Mouse (Mus musculus) forebrain, embryonic 15.5 days (tissue): Measurements from ENCODE around the gene Nin. TPM values are rescaled to one million over a fixed set of nuclear protein-coding genes. Genes with fewer than 3 reads are reported as not detected.
A peak's percentile ranks its signal among the peaks of the same experiment; 100 is the strongest.

ENCODE experiments used
- ATAC-seq: fragments of 200-750 bp; cut with Nextera tagmentation; replicated peaks from 2 replicates; pipeline ENCODE4 v1.8.0; 2017; ENCODE audit warnings: mild to moderate bottlenecking, moderate TSS enrichment, moderate library complexity
- H3K27ac ChIP-seq: fragments of 300-500 bp; sonication (generic); replicated peaks from 2 replicates; pipeline ENCODE4 v1.5.1; 2015; ENCODE audit warnings: mild to moderate bottlenecking, inconsistent platforms
- H3K27me3 ChIP-seq: fragments of 300-500 bp; sonication (generic); 2 replicates; pipeline ENCODE4 v1.6.1; 2015; ENCODE audit warnings: inconsistent platforms
- H3K36me3 ChIP-seq: fragments of 300-500 bp; sonication (generic); 2 replicates; pipeline ENCODE4 v1.6.1; 2015; ENCODE audit warnings: mild to moderate bottlenecking, inconsistent platforms
- H3K4me1 ChIP-seq: fragments of 300-500 bp; sonication (generic); 2 replicates; pipeline ENCODE4 v1.6.1; 2015; ENCODE audit warnings: inconsistent platforms
- H3K4me2 ChIP-seq: fragments of 300-500 bp; sonication (generic); replicated peaks from 2 replicates; pipeline ENCODE4 v1.6.1; 2015; ENCODE audit warnings: mild to moderate bottlenecking, inconsistent platforms
- H3K4me3 ChIP-seq: fragments of 300-500 bp; sonication (generic); 2 replicates; pipeline ENCODE4 v1.5.1; 2015; ENCODE audit warnings: mild to moderate bottlenecking, inconsistent platforms
- H3K9ac ChIP-seq: fragments of 300-500 bp; sonication (generic); replicated peaks from 2 replicates; pipeline ENCODE4 v1.6.1; 2015; ENCODE audit warnings: mild to moderate bottlenecking, inconsistent platforms
- H3K9me3 ChIP-seq: fragments of 300-500 bp; sonication (generic); 2 replicates; pipeline ENCODE4 v1.6.1; 2016; ENCODE audit warnings: inconsistent platforms
- WGBS: fragments of 180-500 bp; shearing (Covaris S2); methylation state at CpG from one replicate; pipeline ENCODE4 v1.1.7; 2015; ENCODE audit warnings: mixed read lengths; 5-methylcytosine and 5-hydroxymethylcytosine counted together
- polyA plus RNA-seq: library from polyadenylated mRNA; unstranded; fragments of >200 nt; fragmentation: Nextera tagmentation; extraction: Ambion mirVana; gene quantifications from 2 replicates; pipeline ENCODE4 v1.2.1, GENCODE M21; 2015

Nin gene
- polyA plus RNA-seq, 1 experiment from 2014 or later = 34.9 TPM

DNA sequence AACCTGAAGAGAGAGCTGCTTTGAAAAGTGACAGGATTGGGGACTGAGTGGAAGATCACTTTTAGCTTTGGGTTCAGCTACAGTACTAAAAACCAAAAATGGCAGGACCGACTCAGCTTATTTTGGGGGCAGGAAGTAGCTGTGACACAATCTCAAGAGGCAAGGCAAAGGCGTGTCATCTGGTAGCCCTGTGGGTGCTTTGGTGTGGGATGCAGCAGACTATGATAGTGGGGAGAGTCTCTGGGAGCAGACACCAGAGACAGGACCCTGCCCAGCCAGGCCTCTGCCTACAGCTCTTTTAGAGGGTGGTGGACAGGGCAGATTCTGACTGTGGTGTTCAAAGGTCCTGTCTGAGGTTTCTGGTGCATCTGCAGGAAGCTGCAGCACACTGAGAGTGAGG is 38.5 kb downstream of the Nin start:
- no peak overlapping the region for H3K4me2 ChIP-seq

DNA sequence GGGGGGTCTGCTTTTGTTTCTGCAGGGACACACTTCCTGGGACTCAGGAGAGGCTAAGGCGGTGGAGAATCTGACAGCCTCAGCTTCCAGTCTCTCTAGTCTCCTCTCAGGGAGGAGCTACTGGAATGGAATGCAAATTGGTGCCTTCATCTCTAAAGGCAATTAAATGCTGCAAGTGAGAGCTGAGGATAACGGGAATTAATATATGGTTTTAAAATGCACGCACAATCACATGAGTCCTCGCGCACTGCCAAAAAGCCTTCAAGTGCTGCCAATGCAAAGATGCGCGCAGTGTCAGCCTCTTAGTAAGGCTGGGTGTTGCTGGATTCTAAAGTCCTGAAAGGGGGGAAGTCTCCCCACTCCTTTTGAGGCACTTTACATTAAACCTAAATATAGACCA is 42.6 kb downstream of the Nin start:
- Histone ChIP-seq H3K4me3 (no peak overlapping the region), H3K4me2 (no peak overlapping the region), H3K9me3 (no peaks in the 10 kb centered on the region), H3K36me3 (0 out of 2 replicates have a peak, but pooled peaks cover 4% of the 10 kb centered on the region), H3K27ac (peak overlapping the region; percentile 79), H3K9ac (0 out of 2 replicates have a peak overlapping the region, but pooled peaks have one; percentile 16), H3K27me3 (no peaks in the 10 kb centered on the region), H3K4me1 (peaks cover 42% of the 10 kb centered on the region)
- 16% methylated on average over 7 of the region's 7 CpGs for WGBS
- peak; percentile 68 for ATAC-seq

More for the DNA sequence above, 38.5 kb downstream of the Nin start:
- Histone ChIP-seq H3K9me3 (no peaks in the 10 kb centered on the region), H3K27me3 (no peaks in the 10 kb centered on the region), H3K4me3 (no peak overlapping the region), H3K27ac (peak overlapping the region; percentile 14; the same call in 1 of the 2 replicates), H3K36me3 (0 out of 2 replicates have a peak, but pooled peaks cover 4% of the 10 kb centered on the region), H3K9ac (no peak overlapping the region), H3K4me1 (peaks cover 17% of the 10 kb centered on the region)
- WGBS = 94% methylated on average over 2 of the region's 2 CpGs
- no peak for ATAC-seq

DNA sequence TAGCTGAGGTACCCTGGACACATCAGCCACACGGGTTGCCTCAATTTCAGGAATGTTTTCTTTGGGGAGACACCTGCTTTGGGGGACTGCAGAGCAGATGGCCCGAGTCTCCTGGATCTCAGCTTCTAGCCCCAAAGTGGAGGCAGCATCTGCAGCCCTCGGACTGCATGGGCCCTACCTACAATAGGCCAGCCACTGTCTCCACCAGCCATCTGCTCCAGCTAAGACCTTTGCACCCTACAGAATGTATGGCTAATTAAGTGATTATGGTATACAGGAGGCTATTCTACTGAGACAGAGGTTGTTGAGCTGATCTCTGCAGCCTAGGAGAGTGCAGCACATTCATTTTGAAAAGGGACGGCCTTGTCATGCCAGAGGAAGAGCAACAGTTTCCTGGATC is 43.2 kb downstream of the Nin start:
- H3K36me3 ChIP-seq = 0 out of 2 replicates have a peak, but pooled peaks cover 7% of the 10 kb centered on the region
- no peaks in the 10 kb centered on the region for H3K9me3 ChIP-seq
- no peak overlapping the region for H3K4me3 ChIP-seq
- H3K4me2 ChIP-seq = no peak overlapping the region
- 10% methylated on average over 4 of the region's 4 CpGs for WGBS
- ATAC-seq = peak; percentile 18; the same call in 1 of the 2 replicates
- H3K27me3 ChIP-seq = no peaks in the 10 kb centered on the region
- H3K4me1 ChIP-seq = peaks cover 42% of the 10 kb centered on the region
- peak overlapping the region; percentile 79 for H3K27ac ChIP-seq
- 0 out of 2 replicates have a peak overlapping the region, but pooled peaks have one; percentile 16 for H3K9ac ChIP-seq

DNA sequence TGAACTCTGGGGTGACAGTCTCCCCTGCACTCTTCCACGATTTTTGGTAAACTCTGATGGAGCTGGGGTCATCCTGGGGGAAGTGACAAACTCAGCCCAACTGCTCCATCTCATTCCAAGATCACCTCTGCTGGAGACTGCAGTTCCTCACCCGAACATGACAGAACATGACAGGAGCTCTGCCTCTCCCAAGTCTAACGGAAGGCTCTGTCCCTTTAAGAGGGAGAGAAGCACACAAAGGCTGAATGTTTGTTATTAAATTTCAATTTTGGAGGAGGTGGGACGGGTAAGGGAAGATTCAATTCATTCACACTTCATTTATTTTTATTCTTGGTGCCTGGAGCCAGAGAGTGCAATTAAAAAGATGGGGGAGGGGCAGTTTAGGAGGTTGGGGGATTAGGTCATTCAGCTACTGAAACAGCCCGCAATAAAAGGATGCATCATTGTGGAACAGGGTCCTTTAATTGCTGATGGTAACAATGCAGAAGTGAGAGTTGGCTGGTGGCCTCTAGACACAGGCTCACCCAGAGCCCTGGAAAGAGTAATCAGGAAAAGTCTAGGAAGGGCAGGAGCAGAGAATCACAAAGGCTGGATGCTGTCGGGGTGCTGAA is 44.8 kb downstream of the Nin start:
- Histone ChIP-seq H3K27me3 (no peaks in the 10 kb centered on the region), H3K27ac (0 out of 2 replicates have a peak overlapping the region, but pooled peaks have one; percentile 18), H3K4me1 (peaks cover 42% of the 10 kb centered on the region), H3K9me3 (no peaks in the 10 kb centered on the region), H3K4me3 (no peak overlapping the region), H3K36me3 (0 out of 2 replicates have a peak, but pooled peaks cover 10% of the 10 kb centered on the region), H3K4me2 (0 out of 2 replicates have a peak overlapping the region, but pooled peaks have one; percentile 8), H3K9ac (no peak overlapping the region)
- peak; percentile 26 for ATAC-seq
- WGBS = 4% methylated on average over 6 of the region's 6 CpGs

DNA sequence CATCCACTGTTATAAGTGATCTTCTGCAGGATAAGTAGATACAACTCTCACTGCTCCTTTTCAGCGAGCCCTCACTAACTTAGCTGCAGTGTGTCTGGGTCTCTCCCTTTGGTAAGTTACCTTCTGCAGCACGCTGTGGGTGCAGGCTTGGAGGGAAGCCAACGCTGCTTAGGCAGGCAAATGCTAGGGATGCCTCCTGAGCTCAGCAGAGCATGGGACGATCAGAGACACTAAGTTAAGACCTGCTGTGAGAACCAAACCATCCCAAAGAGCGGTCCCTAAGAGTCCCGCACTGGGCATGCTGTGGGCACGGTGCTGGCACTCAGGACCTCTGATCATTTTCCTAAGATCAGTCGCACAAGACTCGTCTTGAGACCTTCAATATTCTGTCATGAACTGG is 45.7 kb downstream of the Nin start:
- no peaks in the 10 kb centered on the region for H3K27me3 ChIP-seq
- no peak overlapping the region for H3K4me2 ChIP-seq
- H3K4me1 ChIP-seq = peaks cover 42% of the 10 kb centered on the region
- 28% methylated on average over 9 of the region's 9 CpGs for WGBS
- no peaks in the 10 kb centered on the region for H3K9me3 ChIP-seq
- no peak overlapping the region for H3K27ac ChIP-seq
- ATAC-seq = no peak
- H3K4me3 ChIP-seq = no peak overlapping the region
- no peak overlapping the region for H3K9ac ChIP-seq
- H3K36me3 ChIP-seq = 0 out of 2 replicates have a peak, but pooled peaks cover 8% of the 10 kb centered on the region

DNA sequence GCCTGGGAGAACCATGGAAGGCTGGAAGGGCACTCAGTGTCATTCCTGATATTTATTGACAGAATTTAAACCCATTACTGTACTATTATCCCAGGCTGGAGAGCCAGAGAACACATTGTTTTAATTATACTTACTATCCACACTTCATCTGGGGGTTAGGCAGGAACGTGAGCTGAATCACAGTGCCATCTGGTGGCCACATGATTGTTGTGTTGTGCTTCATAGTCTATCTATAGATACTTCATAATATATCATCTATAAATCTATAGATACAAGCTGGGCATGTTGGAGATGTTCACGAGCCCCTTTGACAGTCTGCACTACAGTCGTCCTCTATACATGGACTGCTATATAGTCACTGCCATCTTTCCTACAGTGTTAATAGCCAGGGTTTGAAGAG is 51.4 kb downstream of the Nin start:
- Histone ChIP-seq H3K27me3 (no peaks in the 10 kb centered on the region), H3K4me1 (peaks cover 16% of the 10 kb centered on the region), H3K4me2 (no peak overlapping the region), H3K36me3 (peaks cover 11% of the 10 kb centered on the region; the same call in 1 of the 2 replicates), H3K27ac (no peak overlapping the region), H3K9ac (no peak overlapping the region), H3K4me3 (no peak overlapping the region), H3K9me3 (no peaks in the 10 kb centered on the region)
- 45% methylated on average over 3 of the region's 3 CpGs for WGBS
- 0 out of 2 replicates have a peak, but pooled peaks have one; percentile 29 for ATAC-seq

DNA sequence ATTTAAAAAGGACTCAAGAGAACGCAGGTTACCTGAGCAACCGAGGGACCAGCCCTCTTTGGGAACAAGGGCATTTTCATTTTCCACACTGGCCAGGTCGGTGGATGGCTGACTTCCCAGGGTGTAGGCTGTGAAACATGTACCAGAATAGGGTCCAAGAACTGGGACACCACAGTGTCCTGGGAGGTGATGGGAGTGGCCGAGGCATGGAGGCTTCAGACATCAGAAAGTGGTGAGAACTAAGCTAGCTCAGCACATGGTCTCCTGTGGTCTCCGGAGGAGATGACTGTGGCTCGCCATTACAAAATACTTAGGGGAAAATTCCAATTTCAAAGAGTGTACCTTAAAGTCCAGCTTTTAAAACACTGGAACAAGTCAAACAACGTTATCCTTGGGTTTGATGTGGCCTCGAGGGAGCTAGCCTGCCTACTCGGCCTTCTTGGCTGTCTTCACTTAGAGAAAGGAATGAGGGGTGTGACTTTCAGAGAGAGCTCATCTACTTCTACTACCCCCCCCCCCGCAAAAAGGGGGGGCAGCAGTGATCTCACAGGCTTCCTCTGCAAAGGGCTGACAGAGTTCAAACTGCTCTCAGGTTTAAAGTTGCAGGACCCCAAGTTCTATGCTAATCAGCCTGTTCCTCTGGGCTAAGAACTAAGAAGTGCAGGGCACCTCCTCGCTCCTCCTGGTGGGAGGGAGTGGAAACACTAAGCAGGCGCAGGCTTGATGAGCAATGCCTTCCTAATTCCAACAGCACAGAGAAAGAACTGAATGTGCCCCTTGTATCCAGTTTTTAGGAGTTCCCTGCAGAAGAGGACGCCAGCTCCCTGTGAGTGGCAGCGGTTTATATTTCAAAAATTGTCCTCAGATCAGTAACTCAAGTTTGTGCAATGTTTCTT is 54.3 kb downstream of the Nin start:
- Histone ChIP-seq H3K27ac (peak overlapping the region; percentile 37; the same call in 1 of the 2 replicates), H3K4me1 (peaks cover 16% of the 10 kb centered on the region), H3K4me3 (no peak overlapping the region), H3K9me3 (no peaks in the 10 kb centered on the region), H3K36me3 (peaks cover 28% of the 10 kb centered on the region), H3K4me2 (no peak overlapping the region), H3K9ac (no peak overlapping the region), H3K27me3 (no peaks in the 10 kb centered on the region)
- 72% methylated on average over 14 of the region's 14 CpGs for WGBS
- ATAC-seq = no peak

DNA sequence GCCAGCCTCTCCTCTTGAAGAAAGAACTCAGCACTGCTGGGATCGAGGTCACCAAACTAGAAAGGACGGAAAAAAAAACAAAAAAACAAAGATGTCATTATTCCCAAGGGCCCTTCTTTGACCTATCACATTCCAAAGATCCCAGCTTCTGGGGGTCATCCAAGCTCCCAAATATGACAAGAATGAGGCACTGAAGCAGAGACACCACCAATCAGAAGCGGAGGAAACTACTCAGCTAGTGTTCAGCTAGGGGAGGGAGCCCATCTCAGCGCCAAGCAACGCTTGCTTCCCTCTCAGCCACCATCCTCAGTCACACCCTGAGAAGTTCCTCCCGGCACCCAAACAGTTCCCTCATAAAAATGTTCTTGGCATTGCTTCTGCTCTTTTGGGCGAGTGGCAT is 62.8 kb downstream of the Nin start:
- no peak overlapping the region for H3K4me3 ChIP-seq
- H3K36me3 ChIP-seq = peaks cover 69% of the 10 kb centered on the region
- ATAC-seq = no peak
- no peak overlapping the region for H3K27ac ChIP-seq
- 66% methylated on average over 7 of the region's 7 CpGs for WGBS
- H3K4me2 ChIP-seq = no peak overlapping the region
- peaks cover 4% of the 10 kb centered on the region; the same call in 1 of the 2 replicates for H3K4me1 ChIP-seq
- no peaks in the 10 kb centered on the region for H3K27me3 ChIP-seq
- no peak overlapping the region for H3K9ac ChIP-seq
- no peaks in the 10 kb centered on the region for H3K9me3 ChIP-seq

DNA sequence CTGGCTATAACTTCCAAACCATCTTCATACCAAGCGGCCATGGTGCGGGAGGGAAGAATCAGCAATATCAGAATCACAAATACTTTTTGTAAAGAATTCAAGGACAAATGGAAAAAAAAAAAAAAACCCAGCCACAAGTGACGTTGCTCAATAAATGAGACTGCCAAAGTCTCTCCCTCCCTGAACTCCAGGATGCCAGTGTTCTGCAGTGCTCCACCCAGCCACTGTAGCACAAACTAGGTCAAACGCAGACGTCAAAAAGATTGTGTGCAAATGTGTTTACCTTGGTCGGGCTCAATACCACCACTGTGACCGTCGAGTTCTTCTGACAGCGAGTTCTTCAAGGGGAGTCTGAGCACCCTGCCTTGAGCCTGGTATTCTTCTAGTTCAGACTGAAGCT is 64.8 kb downstream of the Nin start:
- no peaks in the 10 kb centered on the region for H3K27me3 ChIP-seq
- no peak overlapping the region for H3K9ac ChIP-seq
- H3K9me3 ChIP-seq = no peaks in the 10 kb centered on the region
- no peak for ATAC-seq
- WGBS = 90% methylated on average over 9 of the region's 9 CpGs
- no peak overlapping the region for H3K4me3 ChIP-seq
- peaks cover 4% of the 10 kb centered on the region; the same call in 1 of the 2 replicates for H3K4me1 ChIP-seq
- H3K27ac ChIP-seq = no peak overlapping the region
- H3K36me3 ChIP-seq = peaks cover 68% of the 10 kb centered on the region
- H3K4me2 ChIP-seq = no peak overlapping the region

DNA sequence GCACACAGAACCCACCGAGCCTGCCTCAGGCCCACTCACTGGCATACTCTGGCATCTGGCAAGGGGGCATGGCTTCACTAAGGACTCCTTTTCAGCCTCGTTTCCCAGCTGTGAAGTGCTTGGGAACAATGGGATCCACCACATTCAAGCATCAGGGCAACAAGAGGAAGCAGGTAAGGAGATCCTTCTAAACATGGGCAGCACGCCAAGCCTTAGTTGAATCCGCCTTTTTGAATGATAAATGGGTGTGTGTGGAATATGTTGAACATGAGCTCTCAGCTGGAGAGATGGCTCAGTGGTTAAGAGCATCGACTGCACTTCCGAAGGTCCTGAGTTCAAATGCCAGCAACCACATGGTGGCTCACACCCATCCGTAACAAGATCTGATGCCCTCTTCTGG is 66.2 kb downstream of the Nin start:
- ATAC-seq = no peak
- H3K27me3 ChIP-seq = no peaks in the 10 kb centered on the region
- H3K36me3 ChIP-seq = peaks cover 78% of the 10 kb centered on the region
- WGBS = 82% methylated on average over 7 of the region's 7 CpGs
- no peak overlapping the region for H3K4me3 ChIP-seq
- no peaks in the 10 kb centered on the region for H3K9me3 ChIP-seq
- peaks cover 3% of the 10 kb centered on the region; the same call in 1 of the 2 replicates for H3K4me1 ChIP-seq
- no peak overlapping the region for H3K9ac ChIP-seq
- no peak overlapping the region for H3K4me2 ChIP-seq
- no peak overlapping the region for H3K27ac ChIP-seq

DNA sequence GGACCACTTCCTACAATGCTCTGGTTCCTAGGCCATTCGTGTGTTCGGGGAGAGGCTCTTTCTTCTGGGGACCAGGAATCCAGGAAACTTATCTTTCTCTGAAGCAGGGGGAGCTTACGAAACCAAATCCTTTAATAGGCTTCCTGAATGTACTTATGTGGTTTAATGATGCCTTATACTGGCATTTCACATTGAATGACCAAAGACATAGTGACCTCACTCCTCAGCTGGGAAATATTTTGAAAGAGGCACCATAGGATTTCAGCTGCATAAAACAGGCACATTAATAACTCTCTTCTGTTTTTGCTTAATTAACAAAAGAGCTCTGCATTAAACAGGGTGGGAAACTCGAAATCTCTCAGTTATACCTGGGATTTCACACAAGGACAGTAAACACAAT is 69.2 kb downstream of the Nin start:
- peaks cover 71% of the 10 kb centered on the region for H3K36me3 ChIP-seq
- WGBS = 54% methylated on average over 4 of the region's 4 CpGs

DNA sequence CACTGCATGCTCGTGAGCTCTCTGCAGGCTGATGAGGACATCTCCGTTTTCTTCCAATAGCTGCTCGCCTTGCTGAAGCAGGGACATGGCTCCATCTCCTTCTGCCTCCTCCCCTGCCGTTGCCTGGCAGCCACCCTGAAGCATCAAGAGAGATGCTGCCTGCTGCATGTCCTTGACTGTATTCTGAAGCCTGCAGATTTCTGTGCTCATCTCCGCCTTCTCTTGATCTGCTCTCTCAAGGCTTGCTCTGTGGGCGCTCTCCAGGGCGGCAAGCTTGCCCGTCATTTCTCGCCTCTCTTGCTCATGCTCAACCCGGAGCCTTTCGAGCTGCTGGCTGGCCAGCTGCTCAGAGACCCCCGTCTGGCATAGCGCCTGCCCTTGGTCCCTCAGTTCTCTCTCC is 70.1 kb downstream of the Nin start:
- 84% methylated on average over 13 of the region's 13 CpGs for WGBS
- ATAC-seq = no peak
- peaks cover 3% of the 10 kb centered on the region; the same call in 1 of the 2 replicates for H3K4me1 ChIP-seq
- H3K9ac ChIP-seq = no peak overlapping the region
- no peaks in the 10 kb centered on the region for H3K27me3 ChIP-seq
- peak overlapping the region; percentile 53 for H3K27ac ChIP-seq
- H3K9me3 ChIP-seq = no peaks in the 10 kb centered on the region
- H3K4me3 ChIP-seq = no peak overlapping the region
- peaks cover 71% of the 10 kb centered on the region for H3K36me3 ChIP-seq
- H3K4me2 ChIP-seq = no peak overlapping the region

More for the DNA sequence above, 69.2 kb downstream of the Nin start:
- Histone ChIP-seq H3K4me2 (no peak overlapping the region), H3K27ac (no peak overlapping the region), H3K4me3 (no peak overlapping the region), H3K27me3 (no peaks in the 10 kb centered on the region), H3K9me3 (no peaks in the 10 kb centered on the region), H3K4me1 (peaks cover 3% of the 10 kb centered on the region; the same call in 1 of the 2 replicates), H3K9ac (no peak overlapping the region)
- ATAC-seq = no peak
